Mouse (Mus musculus): ENCODE results near the gene Cyp4f15.

GRCm38 (mm10) chr17:32685048-32685750 is at the start of gene Cyp4f15:
- TF ChIP-seq CTCF (IDR thresholded peaks at IDR 0.05; ENCODE audit: control insufficient read depth, insufficient read depth, low read length): no peak
- no peak for TF ChIP-seq POLR2A (IDR thresholded peaks at IDR 0.05; ENCODE audit: borderline replicate concordance, control insufficient read depth, low read depth, low read length)
